Mouse (Mus musculus) small intestine, adult 2 months (tissue): Measurements from ENCODE around the gene Dhx34.

ENCODE experiments used
- CTCF ChIP-seq: fragments of 200-500 bp; IDR thresholded peaks from 2 replicates; pipeline ENCODE4 v1.5.1; 2012; ENCODE audit warnings: low read depth, mild to moderate bottlenecking, control low read depth, inconsistent platforms, low read length, moderate library complexity, mixed read lengths; ENCODE audit not compliant: insufficient replicate concordance, insufficient read length; ENCODE audit errors: extremely low read depth
- POLR2A ChIP-seq: fragments of 200-500 bp; IDR thresholded peaks from 2 replicates; pipeline ENCODE4 v1.6.1; 2012; ENCODE audit warnings: low read depth, mild to moderate bottlenecking, control low read depth, inconsistent platforms, low read length, moderate library complexity

DNA sequence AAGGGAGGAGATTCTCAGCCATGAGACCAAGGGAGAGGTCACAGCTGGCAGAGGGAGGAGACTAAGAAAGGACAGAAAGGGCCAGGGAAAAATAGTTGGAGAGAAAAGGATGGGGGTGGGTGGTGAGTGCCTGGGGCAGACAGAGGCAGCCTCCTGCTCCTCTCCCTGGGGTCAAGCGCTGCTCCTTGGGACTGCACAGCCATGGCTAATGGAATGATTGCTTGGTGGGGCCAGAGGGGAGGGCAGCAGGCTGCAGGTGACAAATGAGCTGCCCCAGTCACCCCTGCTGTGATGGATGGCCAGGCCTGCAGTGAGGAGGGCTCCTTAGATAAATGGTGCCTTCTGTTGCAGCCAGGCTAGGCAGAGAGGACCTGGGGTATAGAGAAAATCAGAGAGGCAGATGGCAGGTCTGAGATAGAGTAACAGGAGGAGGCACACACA is 49.7 kb downstream of the Dhx34 start:
- TF ChIP-seq POLR2A (no peak), CTCF (no peak)
